Mouse (Mus musculus) spleen, adult 2 months (tissue): ENCODE results near the gene Tas1r3.

Source experiments
- CTCF ChIP-seq: fragments of 200-500 bp; IDR thresholded peaks from 2 replicates; pipeline ENCODE4 v1.5.1; 2011; ENCODE audit warnings: mild to moderate bottlenecking, inconsistent platforms; ENCODE audit not compliant: insufficient read depth, insufficient read length, insufficient replicate concordance; ENCODE audit errors: extremely low read depth
- POLR2A ChIP-seq: fragments of 200-500 bp; IDR thresholded peaks from 2 replicates; pipeline ENCODE4 v1.6.1; 2011; ENCODE audit warnings: low read depth, low read length, inconsistent platforms

DNA sequence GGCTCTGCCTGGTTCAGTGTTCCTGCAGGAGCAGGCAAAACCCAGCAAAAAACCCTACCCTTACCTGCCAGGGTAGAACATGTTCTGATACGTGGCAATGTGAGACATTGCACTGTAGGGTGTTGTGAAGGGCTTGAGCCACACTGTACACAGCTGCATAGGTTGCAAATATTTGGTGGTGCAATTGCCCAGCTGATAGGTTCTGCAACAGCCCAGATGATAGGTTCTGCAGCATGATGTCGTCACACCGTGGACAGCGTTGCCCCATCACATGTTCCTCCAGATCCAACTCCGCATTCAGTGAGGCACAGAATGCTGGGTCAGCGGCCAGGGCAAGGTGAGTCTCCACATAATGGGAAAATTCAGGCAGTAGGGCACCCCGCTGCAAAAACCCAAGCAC, 1.4 kb downstream of the Tas1r3 start:
- no peak for TF ChIP-seq CTCF
- TF ChIP-seq POLR2A, result no peak
